Mouse (Mus musculus): ENCODE data around the gene Abcc8.

GRCm38 (mm10) chr7:46204046-46204471, 24.2 kb upstream of the Abcc8 start:
- no peak for TF ChIP-seq TAL1 (IDR thresholded peaks at IDR 0.05; ENCODE audit: low read length)
- TF ChIP-seq GATA1 (IDR thresholded peaks at IDR 0.05; ENCODE audit: low read length): no peak

All from erythroblast, embryonic 14.5 days (primary cell).